Mouse (Mus musculus): Measurements from ENCODE around the gene Itga1. TPM values are rescaled to one million over a fixed set of nuclear protein-coding genes. Genes with fewer than 3 reads are reported as not detected.

Itga1 gene
- polyA plus RNA-seq (2017; shearing (Covaris generic)), result 10 to 100 TPM in 1 of 2 experiments, 1 to 10 TPM in 1; 1.0 to 11.8 TPM

DNA sequence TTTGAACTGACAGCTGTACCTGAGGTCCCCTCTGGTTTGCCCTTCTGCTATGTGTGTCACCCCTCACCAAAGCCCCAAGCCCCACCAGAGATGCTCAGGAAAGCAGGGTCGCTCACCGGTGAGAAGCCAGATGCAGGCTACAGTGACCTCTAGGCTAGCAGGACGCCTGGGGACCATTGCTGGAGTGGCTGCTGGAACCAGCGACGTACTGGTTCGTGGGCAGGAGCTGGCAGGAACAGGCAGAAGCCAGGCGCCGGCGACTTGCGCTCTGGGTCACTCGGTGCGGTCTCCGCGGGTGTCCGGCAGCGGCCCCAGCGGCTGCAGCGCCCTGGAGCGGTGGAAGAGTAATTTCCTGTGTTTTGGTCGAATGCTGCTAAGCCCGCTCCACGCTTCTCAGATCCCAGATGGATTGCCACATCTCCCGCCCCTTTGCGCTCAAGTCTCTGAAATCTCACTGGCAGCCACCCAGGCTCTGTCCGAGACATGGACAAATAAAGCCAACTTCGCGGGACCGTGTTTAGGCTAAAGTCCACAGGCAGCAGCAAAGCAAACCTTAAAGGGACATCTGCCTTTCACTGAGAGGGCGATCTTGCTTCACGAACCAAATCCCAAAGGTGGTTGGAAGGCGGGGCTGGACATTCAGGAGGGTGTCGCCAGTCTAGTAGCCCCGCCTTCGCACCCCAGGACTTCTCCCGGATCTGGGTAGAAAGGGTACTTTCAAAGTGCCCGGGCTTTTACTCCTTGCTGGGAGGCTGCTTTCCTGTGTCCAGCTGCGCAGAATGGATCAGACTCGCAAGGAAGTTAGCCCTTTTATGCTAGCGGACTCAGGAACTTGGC lies at the start of gene Itga1, which contains the start of gene Gm49395:
Itga1 (minus strand) TSS at position 610 of the 837 bp plus-strand sequence.
Gm49395 (minus strand) TSS at position 567 of the 837 bp plus-strand sequence.

DNA sequence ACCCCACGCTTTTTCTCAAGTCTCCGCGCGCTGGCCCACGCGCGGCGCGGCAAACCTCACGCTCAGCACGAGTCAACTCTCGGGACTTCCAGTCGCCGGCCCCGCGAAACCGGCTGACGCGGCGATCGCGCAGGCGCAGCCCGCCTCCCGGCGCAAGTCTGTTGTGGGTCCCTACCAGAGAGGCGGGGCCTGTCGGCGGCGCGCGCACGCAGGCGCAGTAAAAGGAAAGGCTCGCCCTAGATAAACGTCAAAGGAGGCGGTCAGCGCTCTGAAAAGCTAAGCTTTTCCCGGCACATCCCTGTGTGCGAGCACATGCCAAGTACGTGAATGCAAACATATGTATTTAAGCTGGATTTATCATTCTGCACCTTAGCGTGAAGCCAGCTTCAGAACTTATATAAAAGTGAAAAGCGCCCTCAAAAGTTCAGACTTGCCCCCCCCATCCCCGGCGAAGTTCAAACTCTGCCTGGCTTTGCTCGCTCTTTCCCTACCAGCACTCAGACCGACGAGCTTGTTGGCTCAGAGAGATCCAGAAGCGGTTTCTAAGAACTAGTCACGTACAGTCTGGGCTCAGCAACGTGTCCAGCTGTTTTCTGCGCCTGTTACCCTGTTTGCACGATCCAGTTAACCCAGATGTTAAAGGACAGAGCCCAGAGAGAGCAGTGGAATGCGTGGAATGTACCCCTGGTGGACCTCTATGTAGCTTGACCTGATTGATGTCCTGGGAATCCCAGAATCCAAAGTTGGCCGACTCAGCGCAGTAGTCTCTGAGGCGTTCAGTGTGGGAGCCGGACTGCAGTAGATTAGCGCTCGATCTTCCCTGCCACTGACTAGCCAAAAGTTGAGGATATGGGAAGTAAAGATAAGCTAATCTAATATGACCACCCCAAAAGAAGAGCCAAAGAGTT lies 11.4 kb downstream of the Itga1 start, which contains the start of gene Pelo:
Pelo (minus strand) TSS at position 118 of the 908 bp plus-strand sequence.

GRCm38 (mm10) chr13:114931775-114932294 lies 169.9 kb downstream of the Itga1 start, which contains the start of gene Itga2:
Gene Itga2 (minus strand): TSS chr13:114932100.

Other genes starting within 250 kb of the Itga1 start
- 1 to 10 TPM; 3.6 to 4.1 TPM for gene Itga2, start 169.9 kb downstream of the Itga1 start, polyA plus RNA-seq (2017; shearing (Covaris generic))
- gene Pelo, start 11.8 kb downstream of the Itga1 start, polyA plus RNA-seq (2017; shearing (Covaris generic)), result 1 to 10 TPM; 5.9 to 6.2 TPM
- gene Gm49395, start within 50 bp of the Itga1 start, polyA plus RNA-seq (2017; shearing (Covaris generic)), result 1 to 10 TPM in 1 of 2 experiments, under 1 TPM in 1; 0.40 to 3.6 TPM